Mouse (Mus musculus) forebrain, embryonic 12.5 days (tissue): Measurements from ENCODE around the gene Scaf1. TPM values are rescaled to one million over a fixed set of nuclear protein-coding genes. Genes with fewer than 3 reads are reported as not detected.

Experiments
- ATAC-seq: fragments of 200-750 bp; cut with Nextera tagmentation; 2 replicates; pipeline ENCODE4 v1.8.0; 2017; ENCODE audit warnings: moderate TSS enrichment; ENCODE audit not compliant: low FRiP score
- H3K27ac ChIP-seq: fragments of 300-500 bp; sonication (generic); 2 replicates; pipeline ENCODE4 v1.5.1; 2016; ENCODE audit warnings: mild to moderate bottlenecking
- H3K27me3 ChIP-seq: fragments of 300-500 bp; sonication (generic); 2 replicates; pipeline ENCODE4 v1.6.1; 2016; ENCODE audit warnings: mild to moderate bottlenecking
- H3K36me3 ChIP-seq: fragments of 300-500 bp; sonication (generic); replicated peaks from 2 replicates; pipeline ENCODE4 v1.6.1; 2016; ENCODE audit warnings: mild to moderate bottlenecking
- H3K4me1 ChIP-seq: fragments of 300-500 bp; sonication (generic); 2 replicates; pipeline ENCODE4 v1.6.1; 2016
- H3K4me2 ChIP-seq: fragments of 300-500 bp; sonication (generic); 2 replicates; pipeline ENCODE4 v1.6.1; 2016; ENCODE audit warnings: mild to moderate bottlenecking, moderate library complexity
- H3K4me3 ChIP-seq: fragments of 300-500 bp; sonication (generic); replicated peaks from 2 replicates; pipeline ENCODE4 v1.5.1; 2016; ENCODE audit warnings: mild to moderate bottlenecking
- H3K9ac ChIP-seq: fragments of 300-500 bp; sonication (generic); 2 replicates; pipeline ENCODE4 v1.6.1; 2016; ENCODE audit warnings: mild to moderate bottlenecking
- H3K9me3 ChIP-seq: fragments of 300-500 bp; sonication (generic); 2 replicates; pipeline ENCODE4 v1.6.1; 2016
- WGBS: fragments of 180-500 bp; shearing (Covaris S2); methylation state at CpG from one replicate; pipeline ENCODE4 v1.1.7; 2016; 5-methylcytosine and 5-hydroxymethylcytosine counted together
- polyA plus RNA-seq: library from polyadenylated mRNA; unstranded; fragments of >200 nt; fragmentation: Nextera tagmentation; extraction: Ambion mirVana; gene quantifications from 2 replicates; pipeline ENCODE4 v1.2.1, GENCODE M21; 2016

Gene Scaf1
- polyA plus RNA-seq, 1 experiment from 2014 or later = 47.4 TPM

DNA sequence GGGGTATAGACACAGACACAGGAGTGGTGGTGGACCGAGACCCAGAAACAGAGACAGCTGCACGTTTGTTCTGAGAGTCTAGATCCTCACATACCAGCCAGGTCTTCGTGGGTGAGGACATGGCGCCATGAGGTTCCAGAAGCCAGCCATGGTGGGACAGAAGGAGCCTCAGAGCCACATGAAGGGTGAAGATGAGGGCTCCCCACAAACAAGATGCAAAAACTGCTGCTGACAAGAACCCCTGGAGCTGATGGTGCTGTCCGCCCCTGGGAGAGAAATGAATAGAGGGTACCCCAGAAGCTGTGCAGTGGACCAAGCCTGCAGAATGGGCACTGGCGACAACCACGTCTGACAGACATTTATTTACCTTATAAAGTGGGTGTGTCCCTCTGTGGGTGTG lies 45.0 kb downstream of the Scaf1 start:
- peak overlapping the region; percentile 74 for H3K4me2 ChIP-seq
- H3K4me3 ChIP-seq = peak overlapping the region; percentile 54
- H3K9ac ChIP-seq = peak overlapping the region; percentile 65
- no peaks in the 10 kb centered on the region for H3K27me3 ChIP-seq
- H3K27ac ChIP-seq = peak overlapping the region; percentile 90
- WGBS = 72% methylated on average over 7 of the region's 7 CpGs
- no peak for ATAC-seq
- H3K9me3 ChIP-seq = no peaks in the 10 kb centered on the region
- H3K36me3 ChIP-seq = peaks cover 24% of the 10 kb centered on the region
- H3K4me1 ChIP-seq = peaks cover 42% of the 10 kb centered on the region

DNA sequence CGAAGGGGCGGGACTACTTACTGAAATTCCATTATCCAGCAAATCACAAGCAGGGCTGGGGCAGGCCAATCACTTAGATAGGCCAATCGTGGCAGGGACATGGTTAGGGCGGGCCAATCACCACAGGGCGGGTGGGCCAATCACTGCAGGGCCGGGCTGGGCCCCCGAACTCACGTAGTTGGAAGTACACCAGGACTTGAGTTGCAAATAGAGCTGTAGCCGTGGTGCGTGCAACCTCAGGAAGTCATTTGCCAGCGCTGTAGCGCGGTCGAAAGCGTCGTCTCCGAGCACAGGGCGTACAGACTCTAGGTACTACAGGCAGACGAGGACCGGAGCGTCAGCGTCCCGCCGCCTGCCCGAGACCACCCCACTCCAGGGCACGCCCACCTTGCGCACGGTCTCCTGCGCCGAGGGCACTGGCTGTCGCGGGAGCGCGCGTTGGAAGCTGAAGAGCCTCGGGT lies 45.9 kb downstream of the Scaf1 start:
- H3K4me2 ChIP-seq = peak overlapping the region; percentile 74
- H3K4me1 ChIP-seq = peaks cover 39% of the 10 kb centered on the region
- 1% methylated on average over 36 of the region's 36 CpGs for WGBS
- ATAC-seq = peak; percentile 94
- no peaks in the 10 kb centered on the region for H3K9me3 ChIP-seq
- no peaks in the 10 kb centered on the region for H3K27me3 ChIP-seq
- H3K9ac ChIP-seq = peak overlapping the region; percentile 65
- H3K36me3 ChIP-seq = peaks cover 26% of the 10 kb centered on the region
- peak overlapping the region; percentile 54 for H3K4me3 ChIP-seq
- peak overlapping the region; percentile 90 for H3K27ac ChIP-seq

DNA sequence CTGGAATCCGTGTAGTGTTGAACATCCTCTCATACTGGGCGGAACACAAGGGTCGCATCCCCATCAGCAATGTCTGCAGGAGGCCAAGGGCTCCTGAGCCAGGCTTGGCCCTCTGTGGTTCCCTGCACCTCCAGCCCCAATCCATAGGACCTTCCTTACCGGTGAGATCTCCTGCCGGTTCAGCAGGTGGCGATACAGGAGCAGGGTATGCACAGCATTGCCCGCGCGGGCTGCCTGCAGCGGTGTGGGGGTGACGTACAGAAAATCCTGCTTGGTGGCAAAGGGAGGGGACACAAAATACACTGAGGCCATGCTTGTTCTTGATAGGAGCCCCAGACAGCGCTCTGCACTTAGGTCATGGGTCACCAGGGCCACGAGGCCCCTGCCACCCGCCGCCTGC lies 49.5 kb downstream of the Scaf1 start:
- H3K4me1 ChIP-seq = peaks cover 15% of the 10 kb centered on the region
- ATAC-seq = no peak
- H3K36me3 ChIP-seq = peaks cover 53% of the 10 kb centered on the region
- H3K4me3 ChIP-seq = no peak overlapping the region
- no peak overlapping the region for H3K27ac ChIP-seq
- H3K4me2 ChIP-seq = no peak overlapping the region
- H3K9me3 ChIP-seq = no peaks in the 10 kb centered on the region
- no peaks in the 10 kb centered on the region for H3K27me3 ChIP-seq
- no peak overlapping the region for H3K9ac ChIP-seq
- WGBS = 86% methylated on average over 15 of the region's 15 CpGs

DNA sequence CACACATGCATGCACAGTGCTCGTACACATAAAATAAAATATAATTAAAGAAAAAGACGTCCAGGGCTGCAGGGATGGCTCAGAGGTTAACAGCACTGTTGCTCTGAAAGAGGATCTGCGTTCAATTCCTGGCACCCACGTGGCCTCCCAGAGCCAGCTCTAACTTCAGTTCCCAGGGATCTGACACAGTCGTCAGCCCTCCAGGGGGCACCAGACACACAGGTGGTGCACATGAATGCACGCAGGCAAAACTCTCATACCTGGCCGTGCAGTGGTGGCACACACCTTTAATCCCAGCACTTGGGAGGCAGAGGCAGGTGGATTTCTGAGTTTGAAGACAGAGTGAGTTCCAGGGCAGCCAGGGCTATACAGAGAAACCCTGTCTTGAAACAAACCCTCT lies 50.2 kb downstream of the Scaf1 start:
- no peak for ATAC-seq

DNA sequence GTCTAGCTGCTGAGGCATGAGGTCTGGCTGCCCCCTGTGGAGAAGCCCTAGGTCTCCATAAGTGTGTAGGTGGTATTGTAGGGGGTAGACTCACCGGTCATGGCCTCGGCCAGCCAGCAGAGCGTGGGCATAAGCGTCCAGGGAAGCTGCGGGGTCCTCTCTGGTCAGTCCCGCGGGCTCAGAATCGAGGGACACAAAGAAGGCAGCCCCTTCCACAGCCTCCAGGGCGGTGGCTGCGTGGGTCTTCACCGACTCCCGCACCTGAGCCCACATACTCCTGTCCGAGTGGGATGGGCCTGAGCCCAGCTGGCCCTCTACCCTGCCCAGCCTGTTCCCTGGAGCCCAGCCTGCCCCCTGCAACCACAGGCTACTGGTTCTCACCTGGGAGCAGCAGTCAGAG lies 51.2 kb downstream of the Scaf1 start:
- Histone ChIP-seq H3K4me1 (peaks cover 4% of the 10 kb centered on the region; the same call in 1 of the 2 replicates), H3K4me2 (no peak overlapping the region), H3K9me3 (no peaks in the 10 kb centered on the region), H3K4me3 (no peak overlapping the region), H3K9ac (no peak overlapping the region), H3K36me3 (peaks cover 67% of the 10 kb centered on the region), H3K27ac (no peak overlapping the region), H3K27me3 (no peaks in the 10 kb centered on the region)
- ATAC-seq = no peak
- WGBS = 95% methylated on average over 13 of the region's 13 CpGs

More for the DNA sequence above, 50.2 kb downstream of the Scaf1 start:
- WGBS = 86% methylated on average over 7 of the region's 7 CpGs
- H3K27me3 ChIP-seq = no peaks in the 10 kb centered on the region
- no peaks in the 10 kb centered on the region for H3K9me3 ChIP-seq
- H3K36me3 ChIP-seq = peaks cover 60% of the 10 kb centered on the region
- no peak overlapping the region for H3K4me2 ChIP-seq
- no peak overlapping the region for H3K27ac ChIP-seq
- no peak overlapping the region for H3K9ac ChIP-seq
- H3K4me3 ChIP-seq = no peak overlapping the region
- peaks cover 9% of the 10 kb centered on the region for H3K4me1 ChIP-seq

DNA sequence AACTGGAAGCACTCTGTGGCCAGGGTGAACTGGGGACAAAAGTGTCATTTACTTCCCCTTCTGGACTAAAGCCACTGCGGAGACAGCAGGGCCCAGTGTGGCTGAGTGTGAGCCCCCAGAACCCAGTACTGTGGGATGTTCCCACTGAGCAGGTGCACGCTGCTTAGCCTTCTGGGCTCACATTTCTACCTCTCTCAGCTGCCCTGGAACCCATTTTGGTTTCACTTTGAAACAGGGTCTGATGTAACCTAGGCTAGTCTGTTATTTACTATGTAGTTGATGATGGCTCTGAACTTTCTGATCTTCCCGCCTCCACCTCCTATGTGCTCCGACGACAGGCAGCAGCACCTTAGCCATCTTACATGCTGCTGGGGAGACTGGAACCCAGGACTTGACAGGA lies 53.3 kb downstream of the Scaf1 start:
- ATAC-seq = no peak
- H3K27ac ChIP-seq = no peak overlapping the region
- peaks cover 73% of the 10 kb centered on the region for H3K36me3 ChIP-seq
- H3K27me3 ChIP-seq = no peaks in the 10 kb centered on the region
- H3K9ac ChIP-seq = no peak overlapping the region
- H3K4me1 ChIP-seq = no peaks in the 10 kb centered on the region
- H3K4me3 ChIP-seq = no peak overlapping the region
- H3K4me2 ChIP-seq = no peak overlapping the region
- WGBS = 95% methylated on average over 5 of the region's 5 CpGs
- no peaks in the 10 kb centered on the region for H3K9me3 ChIP-seq

DNA sequence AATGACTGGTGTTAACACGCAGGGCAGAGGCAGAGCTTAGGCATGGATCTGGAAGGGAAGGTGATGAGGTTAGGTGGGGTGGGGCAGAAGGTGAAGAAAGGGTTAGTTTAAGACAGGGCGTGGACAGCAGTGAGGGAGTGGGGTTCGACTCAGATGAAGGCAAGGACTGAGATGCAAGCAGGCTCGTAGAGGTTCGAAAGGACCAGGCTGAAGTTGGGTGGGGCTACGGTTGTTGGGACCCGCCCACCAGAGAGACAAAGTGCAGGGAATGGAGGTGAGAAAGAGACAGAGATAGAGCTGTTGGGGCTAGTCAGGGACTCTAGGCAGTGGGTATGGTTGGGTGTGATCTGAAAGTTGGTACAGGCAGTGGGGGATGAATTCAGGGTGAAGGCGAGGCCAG lies 53.8 kb downstream of the Scaf1 start:
- no peak for ATAC-seq
- Histone ChIP-seq H3K4me1 (no peaks in the 10 kb centered on the region), H3K4me3 (no peak overlapping the region), H3K27me3 (no peaks in the 10 kb centered on the region), H3K9ac (no peak overlapping the region), H3K9me3 (no peaks in the 10 kb centered on the region), H3K36me3 (peaks cover 70% of the 10 kb centered on the region), H3K27ac (no peak overlapping the region), H3K4me2 (no peak overlapping the region)
- WGBS = 78% methylated on average over 8 of the region's 8 CpGs

DNA sequence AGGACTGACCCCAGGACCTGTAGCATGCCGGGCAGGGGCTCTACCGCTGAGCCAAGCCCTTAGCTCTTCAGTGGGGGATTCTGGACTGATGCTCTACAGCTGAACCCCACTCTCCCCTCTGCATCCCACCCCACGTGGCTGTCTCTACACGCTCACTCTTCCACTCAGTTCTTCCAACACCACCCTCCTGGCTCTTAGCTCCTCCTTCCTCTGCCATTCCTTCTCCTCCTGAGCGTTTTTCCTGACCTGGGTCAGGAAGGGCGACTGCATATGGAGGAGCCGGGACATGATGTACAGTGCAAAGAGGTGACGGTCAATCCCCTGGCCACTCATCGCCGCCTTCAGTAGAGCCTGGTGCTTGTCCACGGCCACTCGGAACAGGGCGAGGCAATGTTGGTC lies 55.7 kb downstream of the Scaf1 start:
- 94% methylated on average over 13 of the region's 13 CpGs for WGBS
- H3K9ac ChIP-seq = no peak overlapping the region
- no peak overlapping the region for H3K4me2 ChIP-seq
- ATAC-seq = no peak
- H3K9me3 ChIP-seq = no peaks in the 10 kb centered on the region
- no peak overlapping the region for H3K27ac ChIP-seq
- H3K27me3 ChIP-seq = no peaks in the 10 kb centered on the region
- no peak overlapping the region for H3K4me3 ChIP-seq
- H3K36me3 ChIP-seq = peaks cover 55% of the 10 kb centered on the region
- no peaks in the 10 kb centered on the region for H3K4me1 ChIP-seq

DNA sequence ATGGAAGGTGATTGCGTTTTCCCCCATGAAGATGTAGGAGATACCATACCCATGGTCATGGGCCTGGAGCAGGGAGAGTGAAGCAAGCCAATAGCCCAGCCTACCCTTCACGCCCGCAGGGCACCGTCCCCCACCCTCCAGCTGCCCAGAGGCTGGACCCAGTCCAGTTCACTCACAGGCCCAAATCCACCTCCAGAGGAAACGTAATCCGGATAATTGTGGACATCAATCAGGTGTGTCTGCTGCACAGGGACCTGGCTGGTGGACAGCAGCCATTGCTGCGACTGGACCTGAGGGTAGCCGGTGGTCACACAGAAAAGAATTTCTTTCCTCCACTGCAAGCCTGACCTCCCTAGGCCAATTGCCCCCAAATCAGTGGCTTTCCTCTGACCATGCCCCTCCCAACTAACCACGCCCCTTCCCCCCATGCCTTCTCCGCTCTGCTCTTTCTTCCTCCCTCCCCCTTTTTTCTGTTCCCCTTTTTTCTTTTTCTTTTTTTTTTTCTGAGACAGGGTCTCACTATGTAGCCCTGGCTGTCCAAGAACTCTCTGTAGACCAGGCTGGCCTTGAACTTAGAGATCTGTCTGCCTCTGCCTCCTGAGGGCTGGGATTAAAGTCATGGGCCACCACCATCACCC lies 56.2 kb downstream of the Scaf1 start:
- WGBS = 91% methylated on average over 10 of the region's 10 CpGs
- H3K27ac ChIP-seq = no peak overlapping the region

DNA sequence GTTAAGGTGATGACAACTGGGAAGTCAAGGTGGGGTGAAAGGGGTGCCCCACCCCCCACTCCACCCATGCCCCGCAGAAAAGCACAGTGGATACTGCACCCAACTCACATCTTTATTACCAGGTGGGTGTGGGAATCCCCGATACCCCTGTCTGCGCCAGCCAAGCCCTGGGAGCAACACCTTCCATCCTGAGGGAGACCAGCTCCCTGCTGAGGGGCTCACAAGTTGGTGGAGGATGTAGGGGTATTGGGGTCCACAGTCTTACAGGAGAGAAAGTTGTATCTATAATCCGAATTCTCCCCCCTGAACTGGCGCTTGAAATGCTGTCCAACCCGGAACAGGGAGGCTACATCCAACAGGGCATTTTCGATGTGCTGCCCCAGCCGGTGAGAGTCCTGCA lies 56.9 kb downstream of the Scaf1 start:
- no peaks in the 10 kb centered on the region for H3K4me1 ChIP-seq
- peaks cover 47% of the 10 kb centered on the region for H3K36me3 ChIP-seq
- no peak for ATAC-seq
- H3K9ac ChIP-seq = no peak overlapping the region
- H3K27ac ChIP-seq = no peak overlapping the region
- no peaks in the 10 kb centered on the region; the same call in 1 of the 2 replicates for H3K27me3 ChIP-seq
- H3K4me3 ChIP-seq = no peak overlapping the region
- no peaks in the 10 kb centered on the region for H3K9me3 ChIP-seq
- 95% methylated on average over 8 of the region's 8 CpGs for WGBS
- no peak overlapping the region for H3K4me2 ChIP-seq

More for the DNA sequence above, 56.2 kb downstream of the Scaf1 start:
- H3K4me2 ChIP-seq = no peak overlapping the region
- H3K4me3 ChIP-seq = no peak overlapping the region
- ATAC-seq = no peak
- H3K9ac ChIP-seq = no peak overlapping the region
- H3K4me1 ChIP-seq = no peaks in the 10 kb centered on the region
- H3K27me3 ChIP-seq = no peaks in the 10 kb centered on the region
- peaks cover 50% of the 10 kb centered on the region for H3K36me3 ChIP-seq
- no peaks in the 10 kb centered on the region for H3K9me3 ChIP-seq

DNA sequence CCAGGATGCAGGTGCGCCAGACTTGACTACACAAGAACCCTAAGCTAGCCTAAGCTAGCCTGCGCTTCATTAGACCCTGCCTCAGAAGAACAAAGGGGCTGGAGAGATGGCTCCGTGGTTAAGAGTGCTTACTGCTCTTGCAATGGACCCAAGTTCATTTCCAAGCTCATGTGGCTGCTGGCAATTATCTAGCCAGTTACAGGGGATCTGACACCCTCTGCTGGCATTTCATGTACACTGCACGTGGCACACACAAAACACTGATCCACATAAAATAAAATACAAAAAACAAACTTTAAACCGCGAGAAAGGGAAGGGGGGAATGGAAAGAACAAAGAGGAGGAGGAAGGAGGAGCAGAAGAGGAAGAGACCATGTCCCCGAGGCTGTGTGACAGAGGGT lies 58.0 kb downstream of the Scaf1 start:
- Histone ChIP-seq H3K4me2 (no peak overlapping the region), H3K27ac (no peak overlapping the region), H3K27me3 (peaks cover 5% of the 10 kb centered on the region; the same call in 1 of the 2 replicates), H3K36me3 (peaks cover 40% of the 10 kb centered on the region), H3K9me3 (no peaks in the 10 kb centered on the region), H3K9ac (no peak overlapping the region), H3K4me1 (no peaks in the 10 kb centered on the region), H3K4me3 (no peak overlapping the region)
- ATAC-seq = no peak
- 61% methylated on average over 7 of the region's 7 CpGs for WGBS

DNA sequence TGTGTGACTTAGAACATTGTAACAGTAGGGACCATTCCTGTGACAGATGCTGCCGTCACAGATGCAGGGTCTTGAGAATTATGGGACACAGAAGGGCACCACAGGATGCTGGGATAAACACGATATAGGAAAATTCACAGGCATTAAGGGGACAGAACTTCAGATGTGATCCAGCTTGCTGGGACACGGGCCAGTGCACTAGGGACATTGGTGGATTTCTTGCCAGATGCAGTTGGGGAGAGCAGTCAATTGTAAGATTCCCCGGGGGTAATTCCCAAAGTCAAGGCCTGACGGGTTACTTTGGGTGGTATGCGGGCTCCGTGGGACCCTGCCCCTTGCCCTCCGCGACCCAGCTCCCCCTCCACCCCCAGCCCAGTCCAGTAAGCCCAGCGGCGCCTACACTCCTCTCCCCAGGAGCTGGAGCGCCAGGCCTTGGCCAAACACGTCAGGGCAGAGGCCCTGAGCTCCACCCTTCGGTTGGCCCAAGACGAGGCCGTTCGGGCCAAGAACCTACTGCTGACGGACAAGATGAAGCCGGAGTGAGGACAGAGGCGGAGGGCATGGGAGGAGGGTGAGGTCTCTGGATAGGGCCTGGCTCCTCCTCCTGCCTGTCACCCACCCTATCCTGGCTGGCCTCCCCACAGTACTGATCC lies 58.9 kb downstream of the Scaf1 start:
- no peak overlapping the region for H3K27ac ChIP-seq
- H3K27me3 ChIP-seq = peaks cover 11% of the 10 kb centered on the region
- peaks cover 32% of the 10 kb centered on the region for H3K36me3 ChIP-seq
- no peak overlapping the region for H3K4me3 ChIP-seq
- H3K9me3 ChIP-seq = no peaks in the 10 kb centered on the region
- peak overlapping the region; percentile 1; the same call in 1 of the 2 replicates for H3K9ac ChIP-seq
- H3K4me2 ChIP-seq = no peak overlapping the region
- peaks cover 9% of the 10 kb centered on the region for H3K4me1 ChIP-seq
- WGBS = 77% methylated on average over 20 of the region's 20 CpGs
- no peak for ATAC-seq

DNA sequence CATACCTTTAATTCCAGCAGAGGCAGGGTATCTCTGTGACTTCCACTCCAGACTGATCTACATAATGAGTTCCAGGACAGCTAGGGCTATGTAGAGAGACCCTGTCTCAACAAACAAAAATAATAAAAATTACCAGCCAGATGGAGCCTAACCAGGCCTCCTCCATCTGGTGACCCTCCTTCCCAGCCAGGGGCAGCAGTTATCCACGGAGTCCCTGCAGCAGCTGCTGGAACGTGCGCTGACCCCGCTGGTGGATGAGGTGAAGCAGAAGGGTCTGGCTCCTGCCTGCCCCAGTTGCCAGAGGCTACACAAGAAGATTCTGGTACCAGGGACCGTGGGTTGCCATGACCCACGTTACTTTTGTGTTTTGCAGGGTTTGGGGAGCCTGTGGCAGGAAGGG lies 59.9 kb downstream of the Scaf1 start:
- Histone ChIP-seq H3K4me3 (no peak overlapping the region), H3K4me2 (no peak overlapping the region), H3K9me3 (no peaks in the 10 kb centered on the region), H3K27ac (no peak overlapping the region), H3K4me1 (peaks cover 18% of the 10 kb centered on the region), H3K27me3 (peaks cover 22% of the 10 kb centered on the region), H3K36me3 (peaks cover 22% of the 10 kb centered on the region), H3K9ac (no peak overlapping the region)
- 62% methylated on average over 6 of the region's 6 CpGs for WGBS
- ATAC-seq = no peak
